Mouse (Mus musculus): Measurements from ENCODE around the gene Ly6g5b.

DNA sequence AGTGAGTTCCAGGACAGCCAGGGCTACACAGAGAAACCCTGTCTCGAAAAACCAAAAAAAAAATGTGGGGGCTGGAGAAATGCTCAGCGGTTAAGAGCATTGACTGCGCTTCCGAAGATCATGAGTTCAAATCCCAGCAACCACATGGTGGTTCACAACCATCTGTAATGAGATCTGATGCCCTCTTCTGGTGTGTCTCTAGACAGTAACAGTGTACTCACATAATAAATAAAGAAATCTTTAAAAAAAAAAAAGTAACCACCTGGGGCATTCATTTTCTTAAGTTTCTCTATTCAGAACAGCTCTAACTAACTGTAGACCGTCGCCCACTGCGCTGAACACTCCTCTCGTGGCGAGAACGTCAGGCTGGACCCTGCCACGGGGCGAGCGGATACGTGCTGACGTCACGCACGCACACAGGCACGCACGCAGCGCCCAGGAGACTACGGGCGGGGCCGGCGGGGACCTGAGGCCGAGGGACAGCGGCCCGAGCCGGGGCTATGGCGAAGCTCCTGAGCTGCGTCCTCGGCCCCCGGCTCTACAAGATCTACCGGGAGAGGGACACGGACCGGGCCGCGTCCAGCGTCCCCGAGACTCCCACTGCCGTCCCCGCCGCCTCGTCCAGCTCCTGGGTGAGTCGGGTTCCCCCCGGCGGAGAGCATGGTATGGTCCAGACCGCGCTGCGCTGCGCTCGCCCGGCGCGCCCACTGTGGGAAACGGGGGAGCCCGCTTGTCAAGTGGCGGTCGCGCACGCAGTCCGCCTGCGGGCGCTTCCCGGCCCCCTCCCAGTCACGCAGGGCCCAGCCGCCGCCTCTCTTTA, 26.2 kb downstream of the Ly6g5b start, which contains the start of gene Abhd16a:
- TF ChIP-seq EP300 (IDR thresholded peaks at IDR 0.05; ENCODE audit: low read depth), result peak; percentile 80; the same call in 1 of the 2 replicates
- TF ChIP-seq CTCF (IDR thresholded peaks at IDR 0.05; ENCODE audit: low read depth), result no peak

All from heart, postnatal 0 days (tissue).